Mouse (Mus musculus) forebrain, embryonic 16.5 days (tissue): ENCODE measurements around the gene Ganab. TPM values are rescaled to one million over a fixed set of nuclear protein-coding genes. Genes with fewer than 3 reads are reported as not detected.
"Not testable (repeated sequence)": the region's sequence is repeated elsewhere in the genome, so short reads cannot be mapped to it uniquely, and the experiment has no call there.

Experiments used
- ATAC-seq: fragments of 200-750 bp; cut with Nextera tagmentation; 2 replicates; pipeline ENCODE4 v1.8.0; 2017; ENCODE audit warnings: mild to moderate bottlenecking, moderate library complexity
- H3K27ac ChIP-seq: fragments of 300-500 bp; sonication (generic); 2 replicates; pipeline ENCODE4 v1.5.1; 2014; ENCODE audit warnings: low read length, control low read depth
- H3K27me3 ChIP-seq: fragments of 300-500 bp; sonication (generic); replicated peaks from 2 replicates; pipeline ENCODE4 v1.6.1; 2014; ENCODE audit warnings: low read length; ENCODE audit not compliant: control insufficient read depth, insufficient read depth
- H3K36me3 ChIP-seq: fragments of 300-500 bp; sonication (generic); 2 replicates; pipeline ENCODE4 v1.6.1; 2014; ENCODE audit not compliant: control insufficient read depth, insufficient read depth
- H3K4me1 ChIP-seq: fragments of 300-500 bp; sonication (generic); replicated peaks from 2 replicates; pipeline ENCODE4 v1.6.1; 2014; ENCODE audit warnings: low read length; ENCODE audit not compliant: control insufficient read depth, insufficient read depth
- H3K4me2 ChIP-seq: fragments of 300-500 bp; sonication (generic); 2 replicates; pipeline ENCODE4 v1.6.1; 2014; ENCODE audit warnings: mild to moderate bottlenecking, low read length, control low read depth
- H3K4me3 ChIP-seq: fragments of 300-500 bp; sonication (generic); replicated peaks from 2 replicates; pipeline ENCODE4 v1.5.1; 2014; ENCODE audit warnings: mild to moderate bottlenecking, low read length, control low read depth
- H3K9ac ChIP-seq: fragments of 300-500 bp; sonication (generic); replicated peaks from 2 replicates; pipeline ENCODE4 v1.6.1; 2014; ENCODE audit warnings: low read depth, low read length, control low read depth
- H3K9me3 ChIP-seq: fragments of 300-500 bp; sonication (generic); 2 replicates; pipeline ENCODE4 v1.6.1; 2016; ENCODE audit warnings: low read length; ENCODE audit not compliant: control insufficient read depth
- WGBS: fragments of 180-500 bp; shearing (Covaris S2); extraction: QIAGEN DNeasy Blood & Tissue Kit; methylation state at CpG from one replicate; pipeline ENCODE4 v1.1.7; 2014; 5-methylcytosine and 5-hydroxymethylcytosine counted together
- polyA plus RNA-seq: library from polyadenylated mRNA; unstranded; fragments of >200 nt; fragmentation: Nextera tagmentation; extraction: Ambion mirVana; gene quantifications from 2 replicates; pipeline ENCODE4 v1.2.1, GENCODE M21; 2015

The Ganab gene
- polyA plus RNA-seq, 1 experiment from 2014 or later: 91.7 TPM

DNA sequence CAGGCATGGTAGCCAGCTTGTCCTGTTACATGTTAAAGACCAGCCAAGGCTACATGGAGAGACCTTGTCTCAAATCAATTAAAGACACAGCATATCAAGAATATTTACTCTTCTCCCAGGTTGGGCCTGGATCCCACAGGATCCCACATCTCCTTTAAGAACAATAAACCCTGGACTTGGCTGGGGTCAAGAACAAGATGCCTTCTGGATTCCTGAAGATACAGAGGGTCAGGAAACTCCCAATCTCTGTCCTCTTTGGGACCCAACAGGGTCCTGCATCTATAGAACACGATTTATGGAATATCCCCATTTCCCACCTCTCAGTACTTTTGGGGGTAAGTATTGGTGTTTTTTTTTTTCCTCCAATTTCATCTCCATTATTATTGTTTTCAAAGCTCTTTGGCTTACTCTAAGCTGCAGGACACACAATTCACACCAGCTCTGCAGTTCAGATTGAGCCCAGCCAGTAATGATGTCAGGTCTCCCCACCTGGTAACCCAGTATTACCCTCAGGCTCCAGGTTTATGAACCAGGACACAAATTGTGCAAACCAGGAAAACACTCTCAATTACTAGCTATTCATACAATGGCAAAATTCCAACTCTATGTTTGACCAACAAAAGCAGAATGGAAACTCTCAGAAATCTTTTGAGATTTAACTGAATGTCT, 10.8 kb upstream of the Ganab start:
- H3K9me3 ChIP-seq: no peaks in the 10 kb centered on the region
- H3K27me3 ChIP-seq: no peaks in the 10 kb centered on the region
- H3K36me3 ChIP-seq: no peaks in the 10 kb centered on the region
- no peak overlapping the region for H3K4me2 ChIP-seq
- ATAC-seq: no peak
- H3K4me3 ChIP-seq: no peak overlapping the region
- H3K27ac ChIP-seq: no peak overlapping the region
- H3K4me1 ChIP-seq: peaks cover 13% of the 10 kb centered on the region
- WGBS: 65% methylated on average over 1 of the region's 1 CpGs
- no peak overlapping the region for H3K9ac ChIP-seq

DNA sequence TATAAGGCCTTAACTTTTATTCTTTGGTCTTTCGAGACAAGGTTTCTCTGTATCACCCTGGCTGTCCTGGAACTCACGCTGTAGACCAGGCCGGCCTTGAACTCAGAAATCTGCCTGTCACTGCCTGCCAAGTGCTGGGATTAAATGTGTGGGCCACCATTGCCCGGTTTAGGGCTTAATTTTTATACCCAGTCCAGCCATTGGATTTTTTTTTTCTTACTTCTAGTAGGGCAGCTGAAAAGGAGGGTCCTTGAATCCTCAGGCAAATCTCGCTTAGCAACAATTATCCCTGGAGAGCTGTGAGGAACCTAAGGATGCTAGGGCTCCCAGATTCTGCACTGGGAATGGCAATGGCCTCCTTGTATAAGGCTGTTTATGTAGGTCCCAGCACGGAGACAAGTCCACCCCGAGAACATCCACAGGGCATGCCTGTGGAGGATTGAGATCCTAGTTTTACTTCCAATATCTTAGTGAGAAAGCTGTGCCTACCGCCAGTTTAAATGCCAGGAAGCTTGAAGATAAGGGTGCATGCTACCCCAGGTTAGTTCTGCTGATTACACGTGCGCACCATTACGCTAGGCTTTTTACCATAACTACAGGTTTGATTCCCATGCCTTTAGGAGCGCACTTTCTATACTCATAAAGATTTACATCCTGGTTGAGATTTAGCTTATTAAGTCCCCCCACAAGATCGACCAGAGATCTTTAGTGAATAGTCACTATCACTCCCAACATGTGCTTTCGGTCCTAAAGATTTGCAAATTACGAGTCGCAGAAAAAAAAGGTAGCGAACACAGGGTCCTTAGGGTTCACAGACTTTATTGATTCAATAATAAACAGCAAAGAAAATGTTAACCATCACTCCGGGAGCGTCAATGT, 10.0 kb upstream of the Ganab start:
- H3K4me2 ChIP-seq: peak overlapping the region; percentile 90
- peaks cover 13% of the 10 kb centered on the region for H3K4me1 ChIP-seq
- H3K36me3 ChIP-seq: no peaks in the 10 kb centered on the region
- H3K27ac ChIP-seq: no peak overlapping the region; the same call in 1 of the 2 replicates
- H3K4me3 ChIP-seq: peak overlapping the region; percentile 61
- H3K27me3 ChIP-seq: no peaks in the 10 kb centered on the region
- H3K9ac ChIP-seq: peak overlapping the region; percentile 61
- no peak for ATAC-seq
- H3K9me3 ChIP-seq: no peaks in the 10 kb centered on the region
- 16% methylated on average over 19 of the region's 19 CpGs for WGBS

DNA sequence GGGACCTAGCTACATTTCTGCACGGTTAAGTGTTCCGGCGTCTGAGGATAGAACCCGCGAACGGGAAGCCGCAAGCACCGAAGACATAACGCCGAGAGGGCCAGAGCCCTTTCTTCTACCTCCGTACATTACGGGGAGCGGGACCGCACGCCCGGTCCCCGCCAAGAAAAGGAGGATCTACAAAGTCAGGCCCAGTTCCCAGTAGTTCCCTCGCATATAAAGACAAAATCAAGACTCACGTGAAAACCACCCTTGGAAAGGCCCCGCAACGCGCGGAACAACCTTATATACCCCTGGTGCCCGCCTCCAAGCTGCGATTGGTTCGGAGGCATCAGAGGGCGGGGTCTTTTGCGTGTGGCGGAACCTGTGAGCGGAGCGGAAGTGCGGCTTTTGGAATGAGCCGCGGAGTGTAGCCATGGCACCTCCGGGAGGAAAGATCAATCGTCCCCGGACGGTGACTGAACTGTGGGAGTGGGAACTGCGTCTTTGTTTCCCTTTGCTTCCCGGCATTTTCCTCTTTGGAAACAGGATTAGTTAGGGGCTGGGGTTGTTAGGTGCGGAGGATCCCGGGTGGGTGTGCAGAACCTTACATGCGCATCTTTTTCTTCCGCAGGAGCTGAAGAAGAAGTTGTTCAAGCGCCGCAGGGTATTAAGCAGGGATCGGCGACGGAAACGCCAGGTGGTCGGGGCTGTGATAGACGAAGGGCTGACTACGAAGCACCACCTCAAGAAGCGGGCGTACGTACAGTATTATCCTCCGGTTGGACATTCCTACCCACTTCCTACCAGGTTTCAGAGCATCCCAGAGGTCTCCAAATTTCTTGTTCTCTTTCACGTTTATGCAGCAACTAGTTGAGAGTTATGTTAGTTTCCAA, 9.1 kb upstream of the Ganab start, which contains the start of the genes 1810009A15Rik and Gm49416:
Gene 1810009A15Rik, plus strand, starts transcription at position 343 of the 875 bp plus-strand sequence.
Gene Gm49416, plus strand, starts transcription at position 416 of the 875 bp plus-strand sequence.
- H3K9ac ChIP-seq: peak within 1 kb of the TSS; percentile 64
- under 1% methylated on average over 58 of the region's 58 CpGs for WGBS

DNA sequence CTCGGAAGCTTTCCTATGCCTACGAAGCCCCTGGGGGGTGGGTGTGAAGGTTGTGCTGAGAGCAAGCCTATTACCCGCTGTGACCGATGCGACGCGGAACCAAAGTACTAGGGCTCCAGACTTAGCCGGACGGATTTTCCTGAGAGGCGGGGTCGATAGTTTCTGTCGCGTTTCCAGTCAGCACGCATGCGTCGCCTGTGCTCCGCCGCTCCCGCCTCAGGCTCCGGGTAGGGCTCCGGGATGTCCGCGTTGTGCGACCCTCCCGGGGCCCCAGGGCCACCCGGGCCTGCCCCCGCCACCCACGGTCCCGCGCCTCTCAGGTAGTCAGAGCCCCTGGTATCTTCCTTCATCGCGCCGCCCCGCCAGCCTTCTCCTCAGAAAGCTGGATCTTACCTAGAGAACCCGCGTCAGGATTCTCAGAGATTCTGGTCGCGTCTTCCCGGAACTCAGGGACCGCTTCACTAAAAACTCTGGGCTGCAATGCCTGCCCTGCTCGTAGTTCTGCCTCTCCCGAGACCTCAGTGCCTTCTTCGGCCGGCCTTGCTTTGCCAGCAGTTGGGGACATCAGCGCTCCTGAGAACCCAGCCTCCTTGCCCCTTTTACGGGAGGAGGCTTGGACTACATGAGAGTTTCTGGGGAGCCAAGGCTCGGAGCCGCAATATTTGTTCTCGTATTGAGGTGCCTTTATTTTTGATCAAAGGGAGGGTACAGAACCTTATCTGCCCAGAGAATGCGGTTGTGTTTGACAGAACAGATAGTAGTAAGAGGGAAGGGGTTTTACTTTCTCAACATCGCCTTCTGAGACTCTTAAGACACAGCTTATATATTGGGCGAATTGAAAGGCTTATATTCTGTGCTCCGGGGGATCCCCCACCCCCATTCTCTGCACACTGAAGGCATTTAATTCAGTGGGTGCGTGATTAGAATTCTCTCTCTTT, 4.8 kb upstream of the Ganab start, which contains the start of gene Ints5:
Gene Ints5, plus strand, starts transcription at position 177 of the 938 bp plus-strand sequence.
- Histone ChIP-seq H3K4me2 (peak within 1 kb of the TSS; percentile 97), H3K27me3 (no peaks in the 10 kb centered on the region), H3K9me3 (no peaks in the 10 kb centered on the region), H3K27ac (peak within 1 kb of the TSS; percentile 82), H3K4me1 (peaks cover 26% of the 10 kb centered on the region), H3K4me3 (peak within 1 kb of the TSS; percentile 84), H3K9ac (peak within 1 kb of the TSS; percentile 92), H3K36me3 (no peaks in the 10 kb centered on the region)
- 2% methylated on average over 54 of the region's 54 CpGs for WGBS
- ATAC-seq: peak; percentile 60

More for the DNA sequence above, 9.1 kb upstream of the Ganab start, which contains the start of the genes 1810009A15Rik and Gm49416:
- H3K4me2 ChIP-seq: peak within 1 kb of the TSS; percentile 90
- H3K4me1 ChIP-seq: peaks cover 19% of the 10 kb centered on the region
- H3K36me3 ChIP-seq: no peaks in the 10 kb centered on the region
- peak; percentile 96 for ATAC-seq
- no peaks in the 10 kb centered on the region for H3K9me3 ChIP-seq
- peak within 1 kb of the TSS; percentile 86 for H3K27ac ChIP-seq
- no peaks in the 10 kb centered on the region for H3K27me3 ChIP-seq
- peak within 1 kb of the TSS; percentile 61 for H3K4me3 ChIP-seq

DNA sequence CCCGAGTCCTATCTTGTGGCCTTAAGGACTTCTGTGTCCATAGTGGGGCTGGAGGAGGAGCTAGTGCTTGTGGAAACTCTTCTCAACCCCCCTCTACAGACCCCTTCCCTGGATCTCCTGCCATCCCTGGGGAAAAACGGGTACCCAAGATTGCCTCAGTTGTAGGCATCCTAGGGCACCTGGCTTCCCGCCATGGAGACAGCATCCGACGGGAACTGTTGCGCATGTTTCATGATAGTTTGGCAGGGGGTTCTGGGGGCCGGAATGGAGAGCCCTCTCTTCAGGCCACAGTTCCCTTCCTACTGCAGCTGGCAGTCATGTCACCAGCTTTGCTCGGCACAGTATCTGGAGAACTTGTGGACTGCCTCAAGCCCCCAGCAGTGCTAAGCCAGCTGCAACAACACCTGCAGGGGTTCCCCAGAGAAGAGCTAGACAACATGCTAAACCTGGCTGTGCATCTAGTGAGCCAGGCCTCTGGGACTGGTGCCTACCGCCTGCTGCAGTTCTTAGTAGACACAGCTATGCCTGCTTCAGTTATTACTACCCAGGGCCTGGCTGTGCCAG, 2.4 kb upstream of the Ganab start:
- Histone ChIP-seq H3K4me3 (no peak overlapping the region), H3K4me2 (no peak overlapping the region), H3K36me3 (no peaks in the 10 kb centered on the region), H3K27ac (no peak overlapping the region), H3K27me3 (no peaks in the 10 kb centered on the region), H3K9ac (no peak overlapping the region), H3K9me3 (no peaks in the 10 kb centered on the region), H3K4me1 (peaks cover 31% of the 10 kb centered on the region)
- WGBS: 91% methylated on average over 9 of the region's 9 CpGs
- no peak for ATAC-seq

DNA sequence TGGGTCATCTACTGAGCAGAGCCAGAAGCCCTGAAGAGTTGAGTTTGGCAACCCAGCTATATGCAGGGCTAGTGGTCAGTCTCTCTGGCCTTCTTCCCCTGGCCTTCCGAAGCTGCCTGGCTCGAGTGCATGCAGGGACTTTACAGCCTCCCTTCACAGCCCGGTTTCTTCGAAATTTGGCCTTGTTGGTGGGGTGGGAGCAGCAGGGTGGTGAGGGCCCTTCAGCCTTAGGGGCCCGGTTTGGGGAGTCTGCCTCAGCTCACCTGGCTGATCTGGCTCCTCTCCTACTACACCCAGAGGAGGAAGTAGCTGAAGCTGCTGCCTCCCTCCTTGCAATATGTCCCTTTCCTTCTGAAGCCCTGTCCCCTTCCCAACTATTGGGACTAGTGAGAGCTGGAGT, 1.6 kb upstream of the Ganab start:
- not testable (repeated sequence) for H3K4me3 ChIP-seq, H3K27ac ChIP-seq, H3K4me2 ChIP-seq, H3K9ac ChIP-seq, H3K36me3 ChIP-seq, H3K27me3 ChIP-seq, ATAC-seq, H3K9me3 ChIP-seq
- WGBS: 93% methylated on average over 5 of the region's 5 CpGs
- H3K4me1 ChIP-seq: peaks cover 31% of the 10 kb centered on the region

DNA sequence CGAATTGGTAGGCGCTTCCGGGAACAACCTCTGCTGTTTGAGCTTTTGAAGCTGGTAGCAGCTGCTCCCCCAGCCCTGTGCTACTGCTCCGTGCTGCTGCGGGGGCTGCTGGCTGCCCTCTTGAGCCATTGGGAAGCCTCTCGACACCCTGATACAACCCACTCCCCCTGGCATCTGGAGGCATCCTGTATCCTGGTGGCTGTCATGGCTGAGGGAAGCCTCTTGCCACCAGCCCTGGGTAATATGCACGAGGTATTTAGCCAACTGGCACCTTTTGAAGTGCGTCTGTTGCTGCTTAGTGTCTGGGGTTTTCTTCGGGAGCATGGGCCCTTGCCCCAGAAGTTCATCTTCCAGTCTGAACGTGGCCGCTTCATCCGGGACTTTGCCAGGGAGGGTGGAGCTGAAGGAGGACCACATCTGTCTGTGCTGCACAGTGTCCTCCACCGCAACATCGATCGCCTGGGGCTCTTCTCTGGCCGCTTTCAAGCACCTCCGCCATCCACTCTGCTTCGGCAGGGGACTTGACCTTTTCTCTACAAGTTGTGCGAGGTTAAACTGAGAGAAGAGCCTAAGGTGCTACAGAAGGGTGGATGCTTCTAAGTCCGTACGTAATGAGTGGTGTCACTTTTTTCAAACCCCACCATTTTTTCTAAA, 533 bp upstream of the Ganab start:
- peaks cover 31% of the 10 kb centered on the region for H3K4me1 ChIP-seq
- peak overlapping the region; percentile 98 for H3K4me3 ChIP-seq
- not testable (repeated sequence) for H3K36me3 ChIP-seq, H3K27me3 ChIP-seq, H3K9me3 ChIP-seq
- peak overlapping the region; percentile 72 for H3K4me2 ChIP-seq
- peak overlapping the region; percentile 96 for H3K9ac ChIP-seq
- peak; percentile 32 for ATAC-seq
- 26% methylated on average over 21 of the region's 21 CpGs for WGBS
- H3K27ac ChIP-seq: peak overlapping the region; percentile 85
